ENCODE assay signal across 9 mouse cellular contexts in the genomic region with DNA sequence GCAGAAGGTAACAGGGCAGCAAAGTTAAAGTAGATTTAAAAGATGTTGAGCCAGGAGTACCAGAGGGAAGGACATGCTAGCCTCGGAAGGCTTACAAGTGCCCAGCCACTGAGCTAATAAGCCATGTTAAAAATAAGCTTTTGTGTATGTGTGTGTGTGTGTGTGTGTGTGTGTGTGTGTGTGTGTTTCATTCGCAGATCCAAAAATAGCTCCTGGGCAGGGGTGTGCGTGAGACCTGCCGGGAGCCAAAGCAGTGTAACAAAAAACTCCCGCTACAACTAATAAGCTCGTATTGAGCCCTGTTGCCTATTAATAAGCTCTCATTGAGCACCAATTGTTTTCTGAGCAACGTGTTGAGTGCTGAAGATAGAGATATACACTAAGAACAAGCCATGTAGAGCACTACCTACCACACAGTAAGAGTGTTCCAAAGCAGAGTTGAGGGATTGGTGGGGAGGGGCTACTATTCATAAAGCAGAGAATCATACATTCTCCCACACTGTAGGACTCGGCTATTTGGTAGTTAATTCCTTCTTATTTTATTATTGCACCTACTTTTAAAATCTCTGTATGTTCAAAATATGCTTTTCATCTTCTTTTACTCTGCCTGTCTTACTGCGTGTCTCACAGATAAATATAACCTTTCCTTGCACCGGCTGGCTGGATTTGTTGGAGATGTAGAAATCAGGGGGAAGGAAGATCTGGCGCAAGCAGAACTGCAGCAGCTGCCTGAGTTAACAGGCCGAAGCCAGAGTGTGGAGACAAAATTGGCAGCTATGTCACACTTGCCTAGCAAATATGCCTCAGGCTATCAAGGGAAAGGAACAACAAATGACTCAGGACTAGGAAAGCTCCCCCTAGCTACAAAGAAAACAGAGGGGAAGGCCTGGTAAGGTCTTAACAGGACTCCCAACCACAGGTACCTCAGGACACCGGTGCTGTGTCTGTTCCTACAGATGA. TPM values are rescaled to one million over a fixed set of nuclear protein-coding genes. Genes with fewer than 3 reads are reported as not detected.
A peak's percentile ranks its signal among the peaks of the same experiment; 100 is the strongest.
DNase-seq lines count a peak whose midpoint lies in the region; ATAC-seq and TF ChIP-seq lines count a peak whose summit lies in the region.
"Had no signal": no experiment of that assay in that cellular context is flagged by ENCODE, and none has a peak within 500 bp of the region (broad histone marks: within the 10 kb centered on the region; RNA-seq: fewer than 3 reads in every experiment).

No protein-coding gene starts in this region.

- no peak overlapping the region for H3K4me3 ChIP-seq in kidney, postnatal 0 days (replicated peaks; ENCODE audit: low read depth, low read length)
- no peak overlapping the region for H3K4me3 ChIP-seq in cerebellum, adult 2 months (replicated peaks; ENCODE audit: insufficient read depth, low read depth, low read length)
- no peak overlapping the region for H3K4me3 ChIP-seq in stomach, postnatal 0 days (ENCODE audit: low read depth, low read length)
- H3K4me3 ChIP-seq: hindbrain, embryonic 15.5 days; midbrain, embryonic 12.5 days had no signal

- TF ChIP-seq EP300 in stomach, postnatal 0 days (optimal IDR thresholded peaks at IDR 0.05), result no peak

- ATAC-seq in kidney, postnatal 0 days (replicated peaks; ENCODE audit: low FRiP score, low read depth), result no peak
- no peak for ATAC-seq in stomach, postnatal 0 days (ENCODE audit: low FRiP score, low TSS enrichment)

- H3K36me3 ChIP-seq in kidney, postnatal 0 days (ENCODE audit: insufficient read depth, low read length), result no peaks in the 10 kb centered on the region
- H3K36me3 ChIP-seq in stomach, postnatal 0 days (ENCODE audit: control insufficient read depth, insufficient read depth, low read length), result no peaks in the 10 kb centered on the region
- H3K36me3 ChIP-seq: hindbrain, embryonic 15.5 days; midbrain, embryonic 12.5 days had no signal

- H3K27me3 ChIP-seq in kidney, postnatal 0 days (ENCODE audit: insufficient read depth, low read length), result no peaks in the 10 kb centered on the region
- H3K27me3 ChIP-seq in cerebellum, adult 2 months (ENCODE audit: control insufficient read depth, insufficient read depth, low read length), result no peaks in the 10 kb centered on the region
- no peaks in the 10 kb centered on the region for H3K27me3 ChIP-seq in stomach, postnatal 0 days (ENCODE audit: control insufficient read depth, insufficient read depth, low read length)
- H3K27me3 ChIP-seq: hindbrain, embryonic 15.5 days; midbrain, embryonic 12.5 days had no signal

- 61% methylated on average over 13 of the region's 13 CpGs for WGBS in kidney, postnatal 0 days
- 36% methylated on average over 13 of the region's 13 CpGs for WGBS in cerebellum, adult 2 months
- 62% methylated on average over 13 of the region's 13 CpGs for WGBS in stomach, postnatal 0 days

- DNase-seq in kidney, postnatal 0 days (ENCODE audit: low spot score), result no peak
- DNase-seq in kidney, postnatal 10 days, result no peak
- DNase-seq in cerebellum, adult 2 months, result peak; percentile 13 to 51
- peak; percentile 66 to 78 for DNase-seq in heart, adult 18-20 months
- peak; percentile 60 to 75 for DNase-seq in left cerebral cortex, adult 18-20 months (ENCODE audit: low spot score in 2 of 2)
- no peak for DNase-seq in stomach, postnatal 0 days (ENCODE audit: low spot score)
- DNase-seq in T-cell, adult 2 months (ENCODE audit: low spot score), result no peak

- H3K9me3 ChIP-seq in kidney, postnatal 0 days (replicated peaks; ENCODE audit: low read length), result no peaks in the 10 kb centered on the region
- no peaks in the 10 kb centered on the region for H3K9me3 ChIP-seq in stomach, postnatal 0 days (ENCODE audit: control insufficient read depth, low read length)
- H3K9me3 ChIP-seq: hindbrain, embryonic 15.5 days; midbrain, embryonic 12.5 days had no signal

- no peak overlapping the region for H3K9ac ChIP-seq in kidney, postnatal 0 days (ENCODE audit: low read depth, low read length)
- H3K9ac ChIP-seq in stomach, postnatal 0 days (ENCODE audit: low read length), result no peak overlapping the region
- H3K9ac ChIP-seq: hindbrain, embryonic 15.5 days; midbrain, embryonic 12.5 days had no signal

- H3K27ac ChIP-seq in kidney, postnatal 0 days, result no peak overlapping the region
- H3K27ac ChIP-seq in cerebellum, adult 2 months (ENCODE audit: insufficient read depth, low read length), result no peak overlapping the region
- H3K27ac ChIP-seq in stomach, postnatal 0 days (replicated peaks), result no peak overlapping the region
- H3K27ac ChIP-seq: hindbrain, embryonic 15.5 days; midbrain, embryonic 12.5 days had no signal

- no peak overlapping the region for H3K4me2 ChIP-seq in kidney, postnatal 0 days (ENCODE audit: low read length)
- H3K4me2 ChIP-seq in stomach, postnatal 0 days (replicated peaks; ENCODE audit: low read depth), result no peak overlapping the region
- H3K4me2 ChIP-seq: hindbrain, embryonic 15.5 days; midbrain, embryonic 12.5 days had no signal

- TF ChIP-seq POLR2A in cerebellum, adult 2 months (IDR thresholded peaks at IDR 0.05; ENCODE audit: borderline replicate concordance, insufficient read depth, low read length), result no peak

- no peaks in the 10 kb centered on the region for H3K4me1 ChIP-seq in kidney, postnatal 0 days (replicated peaks; ENCODE audit: insufficient read depth, low read length)
- H3K4me1 ChIP-seq in cerebellum, adult 2 months (ENCODE audit: control insufficient read depth, insufficient read depth, low read length), result no peaks in the 10 kb centered on the region
- H3K4me1 ChIP-seq in stomach, postnatal 0 days (replicated peaks; ENCODE audit: control insufficient read depth, insufficient read depth), result no peaks in the 10 kb centered on the region

- TF ChIP-seq CTCF in kidney, postnatal 0 days (IDR thresholded peaks at IDR 0.05; ENCODE audit: low read depth), result peak; percentile 40; the same call in 1 of the 2 replicates
- no peak for TF ChIP-seq CTCF in cerebellum, adult 2 months (IDR thresholded peaks at IDR 0.05; ENCODE audit: borderline replicate concordance, insufficient read depth, low read depth, low read length)
- TF ChIP-seq CTCF in stomach, postnatal 0 days (IDR thresholded peaks at IDR 0.05; ENCODE audit: low read depth), result peak; percentile 36; the same call in 1 of the 2 replicates

RNA-seq across cellular contexts. Expression of gene Zcchc2, which starts 43.3 kb away (rescaled TPM):
- polyA plus RNA-seq in kidney, postnatal 0 days (2015; fragmentation: Nextera tagmentation; extraction: Ambion mirVana), result 2.5 and 2.6 TPM in 2 replicates
- 19.7 and 19.8 TPM in 2 replicates for polyA plus RNA-seq in cerebellum, adult 2 months (2012; rRNA removed)
- total RNA-seq in heart, adult 18-20 months (2021), result 1 to 10 TPM; 7.0 to 7.9 TPM
- total RNA-seq in left cerebral cortex, adult 18-20 months (2021), result 10 to 100 TPM; 22.2 to 24.0 TPM
- 1.2 and 1.5 TPM in 2 replicates for polyA plus RNA-seq in stomach, postnatal 0 days (2015; fragmentation: Nextera tagmentation; extraction: Ambion mirVana)

Comparison
In these comparisons a context has a peak if more than half of its experiments do, and no peak if none do; other contexts are left out.
1. DNase-seq: peak in cerebellum, adult 2 months (2 of 2), heart, adult 18-20 months (2 of 2) and left cerebral cortex, adult 18-20 months (2 of 2); none in kidney, postnatal 0 days (single experiment), kidney, postnatal 10 days (single experiment), stomach, postnatal 0 days (single experiment) and T-cell, adult 2 months (single experiment).